Mouse (Mus musculus): Measurements from ENCODE around the gene Vmn1r155. TPM values are rescaled to one million over a fixed set of nuclear protein-coding genes. Genes with fewer than 3 reads are reported as not detected.
"Not testable (repeated sequence)": the region's sequence is repeated elsewhere in the genome, so short reads cannot be mapped to it uniquely, and the experiment has no call there.

Gene Vmn1r155
- polyA plus RNA-seq (2015; fragmentation: Nextera tagmentation; extraction: Ambion mirVana): not detected in 2 replicates

DNA sequence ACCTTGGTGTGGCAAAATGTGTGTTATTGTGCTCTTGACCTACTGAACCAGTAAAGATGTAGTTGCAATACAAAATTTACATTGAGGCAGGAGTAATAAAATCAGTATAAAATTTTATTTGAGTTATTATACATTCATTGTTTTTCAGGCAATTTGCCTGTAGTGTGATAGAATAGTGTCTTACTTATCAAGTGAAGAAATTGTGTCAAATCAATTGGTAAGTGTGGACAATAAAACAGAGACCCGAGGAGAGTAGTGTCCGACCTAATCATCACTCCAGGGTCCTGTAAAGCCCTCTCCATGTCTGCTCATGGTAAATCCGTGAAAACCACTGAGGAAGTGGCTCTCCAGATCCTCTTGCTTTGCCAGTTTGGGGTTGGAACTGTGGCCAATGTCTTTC, at the start of gene Vmn1r155:
TSS of gene Vmn1r155 (plus strand) at position 301 of the 400 bp plus-strand sequence.
- WGBS (ENCODE audit: insufficient replicate concordance): no CpG with 5 or more reads among the region's 3 CpGs
- not testable (repeated sequence) for H3K4me3 ChIP-seq (replicated peaks); H3K9ac ChIP-seq; H3K27me3 ChIP-seq; H3K9me3 ChIP-seq (replicated peaks); DNase-seq; H3K4me2 ChIP-seq; H3K27ac ChIP-seq; ATAC-seq (ENCODE audit: low read depth); H3K36me3 ChIP-seq; H3K4me1 ChIP-seq (replicated peaks)

DNA sequence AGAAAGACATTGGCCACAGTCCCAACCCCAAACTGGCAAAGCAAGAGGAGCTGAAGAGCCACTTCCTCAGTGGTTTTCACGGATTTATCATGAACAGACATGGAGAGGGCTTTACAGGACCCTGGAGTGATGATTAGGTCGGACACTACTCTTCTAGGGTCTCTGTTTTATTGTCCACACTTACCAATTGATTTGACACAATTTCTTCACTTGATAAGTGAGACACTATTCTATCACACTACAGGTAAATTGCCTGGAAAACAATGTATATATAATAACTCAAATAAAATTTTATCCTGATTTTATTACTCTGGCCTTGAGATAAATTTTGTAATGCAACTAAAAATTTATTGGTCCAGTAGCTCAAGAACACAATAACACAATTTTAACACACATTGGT, 34.4 kb downstream of the Vmn1r155 start, which contains the start of gene Gm8693:
TSS of gene Gm8693 (minus strand) at position 101 of the 400 bp plus-strand sequence.
- H3K27me3 ChIP-seq; H3K36me3 ChIP-seq; H3K4me1 ChIP-seq (replicated peaks); DNase-seq; H3K9ac ChIP-seq; H3K4me3 ChIP-seq (replicated peaks); H3K4me2 ChIP-seq; H3K27ac ChIP-seq; H3K9me3 ChIP-seq (replicated peaks); ATAC-seq (ENCODE audit: low read depth): not testable (repeated sequence)
- no CpG with 5 or more reads among the region's 2 CpGs for WGBS (ENCODE audit: insufficient replicate concordance)

Other genes with a start within 250 kb of the Vmn1r155 start
- gene Vmn1r148, start 244.4 kb upstream of the Vmn1r155 start, polyA plus RNA-seq (2015; fragmentation: Nextera tagmentation; extraction: Ambion mirVana): not detected in 2 replicates
- not detected in 2 replicates for gene Vmn1r149, start 219.8 kb upstream of the Vmn1r155 start, polyA plus RNA-seq (2015; fragmentation: Nextera tagmentation; extraction: Ambion mirVana)
- gene Gm10665, start 193.9 kb upstream of the Vmn1r155 start, polyA plus RNA-seq (2015; fragmentation: Nextera tagmentation; extraction: Ambion mirVana): not detected in 2 replicates
- not detected in 2 replicates for gene Vmn1r151, start 158.3 kb upstream of the Vmn1r155 start, polyA plus RNA-seq (2015; fragmentation: Nextera tagmentation; extraction: Ambion mirVana)
- not detected in 2 replicates for gene Vmn1r152, start 135.1 kb upstream of the Vmn1r155 start, polyA plus RNA-seq (2015; fragmentation: Nextera tagmentation; extraction: Ambion mirVana)
- gene Gm8677, start 123.1 kb upstream of the Vmn1r155 start, polyA plus RNA-seq (2015; fragmentation: Nextera tagmentation; extraction: Ambion mirVana): not detected in 2 replicates
- not detected in 2 replicates for gene Gm4201, start 92.7 kb upstream of the Vmn1r155 start, polyA plus RNA-seq (2015; fragmentation: Nextera tagmentation; extraction: Ambion mirVana)
- not detected in 2 replicates for gene Gm4565, start 69.9 kb upstream of the Vmn1r155 start, polyA plus RNA-seq (2015; fragmentation: Nextera tagmentation; extraction: Ambion mirVana)
- not detected in 2 replicates for gene Gm8693, start 34.3 kb downstream of the Vmn1r155 start, polyA plus RNA-seq (2015; fragmentation: Nextera tagmentation; extraction: Ambion mirVana)
- gene Gm4567, start 61.7 kb downstream of the Vmn1r155 start, polyA plus RNA-seq (2015; fragmentation: Nextera tagmentation; extraction: Ambion mirVana): not detected in 2 replicates
- not detected in 2 replicates for gene Vmn1r157, start 103.7 kb downstream of the Vmn1r155 start, polyA plus RNA-seq (2015; fragmentation: Nextera tagmentation; extraction: Ambion mirVana)
- gene Vmn1r158, start 132.8 kb downstream of the Vmn1r155 start, polyA plus RNA-seq (2015; fragmentation: Nextera tagmentation; extraction: Ambion mirVana): not detected in 2 replicates
- gene Vmn1r159, start 185.6 kb downstream of the Vmn1r155 start, polyA plus RNA-seq (2015; fragmentation: Nextera tagmentation; extraction: Ambion mirVana): not detected in 2 replicates
- not detected in 2 replicates for gene Vmn1r160, start 213.2 kb downstream of the Vmn1r155 start, polyA plus RNA-seq (2015; fragmentation: Nextera tagmentation; extraction: Ambion mirVana)